Mouse (Mus musculus) testis, adult 2 months (tissue): ENCODE data around the gene CK137956.

ENCODE experiments used
- CTCF ChIP-seq: fragments of 200-500 bp; IDR thresholded peaks from 2 replicates; pipeline ENCODE4 v1.5.1; 2012; ENCODE audit warnings: low read depth, mild to moderate bottlenecking, inconsistent platforms, low read length, moderate library complexity; ENCODE audit not compliant: control insufficient read depth, insufficient read depth, insufficient replicate concordance
- POLR2A ChIP-seq: fragments of 200-500 bp; IDR thresholded peaks from 2 replicates; pipeline ENCODE4 v1.6.1; 2012; ENCODE audit warnings: low read depth, mild to moderate bottlenecking, inconsistent platforms, low read length, moderate library complexity; ENCODE audit not compliant: control insufficient read depth

DNA sequence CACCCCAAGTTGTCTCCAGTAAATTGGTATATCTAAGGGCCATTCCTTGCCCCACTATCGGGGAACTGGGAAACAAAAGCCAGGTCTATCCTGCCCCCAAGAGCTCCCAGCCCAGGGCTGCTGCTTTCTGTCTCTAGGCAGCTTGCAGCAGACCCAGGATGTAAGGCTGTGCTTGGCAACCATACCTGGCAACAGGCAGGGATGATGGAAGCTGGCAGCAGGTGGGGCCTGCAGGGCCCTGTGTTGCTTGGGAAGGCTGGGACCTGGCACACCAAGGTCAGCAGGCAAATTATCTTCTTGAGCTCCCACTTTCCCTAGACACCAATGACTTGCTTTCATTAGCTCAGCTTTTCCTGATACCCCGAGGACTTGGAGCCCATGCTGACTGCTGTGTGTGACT lies 48.7 kb upstream of the CK137956 start:
- no peak for TF ChIP-seq CTCF
- no peak for TF ChIP-seq POLR2A
